Mouse (Mus musculus): ENCODE measurements at regions not wholly inside any gene's neighbourhood (a gene's known extent, or its start where the extent isn't known, plus 50 kb on each side); places are given as distances from the start of the nearest gene placed in this dataset.

GRCm38 (mm10) chr11:18582781-18583161, 436.0 kb downstream of the Meis1 start:
- no peak for ATAC-seq (ENCODE audit: insufficient number of reproducible peaks, low FRiP score, low TSS enrichment)

GRCm38 (mm10) chr11:18581997-18582780, 436.6 kb downstream of the Meis1 start:
- ATAC-seq (ENCODE audit: insufficient number of reproducible peaks, low FRiP score, low TSS enrichment), result peak; percentile 31; the same call in 1 of the 2 replicates

DNA sequence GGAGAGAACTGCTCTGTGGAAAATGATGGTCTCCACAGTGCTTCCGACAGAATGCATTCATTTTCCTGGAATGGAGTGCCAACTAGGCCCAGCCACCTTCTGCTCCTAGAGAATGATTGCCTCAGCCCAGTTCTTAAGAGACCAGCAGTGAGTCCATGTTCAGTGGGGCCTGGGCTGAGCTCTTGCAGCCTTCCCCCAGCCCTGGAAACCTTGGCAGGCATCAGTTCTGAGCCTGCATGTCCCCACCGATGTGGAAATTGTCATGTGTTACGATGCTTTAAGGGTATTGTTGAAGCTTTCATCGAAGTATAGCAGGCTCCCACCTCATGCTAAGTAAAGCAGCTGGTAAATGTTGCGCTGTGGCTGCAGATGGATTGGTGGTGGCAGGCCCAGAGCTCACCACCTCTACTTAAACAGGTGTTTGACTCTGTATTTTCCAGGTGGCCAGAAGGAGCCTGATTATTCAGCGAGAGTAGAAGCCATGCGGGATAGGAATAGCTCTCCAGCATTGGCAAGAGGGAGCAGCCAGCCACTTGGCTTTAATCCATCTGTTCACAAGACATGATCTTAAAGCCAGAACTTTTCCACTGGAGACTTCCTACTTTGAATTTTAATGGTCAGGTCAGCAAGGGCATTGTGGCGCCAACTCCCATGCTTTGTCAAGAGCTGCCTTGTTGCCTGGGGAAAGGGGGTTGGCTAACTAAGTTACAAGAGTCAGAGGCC, 437.5 kb downstream of the Meis1 start:
- peak; percentile 31; the same call in 1 of the 2 replicates for ATAC-seq (ENCODE audit: insufficient number of reproducible peaks, low FRiP score, low TSS enrichment)

DNA sequence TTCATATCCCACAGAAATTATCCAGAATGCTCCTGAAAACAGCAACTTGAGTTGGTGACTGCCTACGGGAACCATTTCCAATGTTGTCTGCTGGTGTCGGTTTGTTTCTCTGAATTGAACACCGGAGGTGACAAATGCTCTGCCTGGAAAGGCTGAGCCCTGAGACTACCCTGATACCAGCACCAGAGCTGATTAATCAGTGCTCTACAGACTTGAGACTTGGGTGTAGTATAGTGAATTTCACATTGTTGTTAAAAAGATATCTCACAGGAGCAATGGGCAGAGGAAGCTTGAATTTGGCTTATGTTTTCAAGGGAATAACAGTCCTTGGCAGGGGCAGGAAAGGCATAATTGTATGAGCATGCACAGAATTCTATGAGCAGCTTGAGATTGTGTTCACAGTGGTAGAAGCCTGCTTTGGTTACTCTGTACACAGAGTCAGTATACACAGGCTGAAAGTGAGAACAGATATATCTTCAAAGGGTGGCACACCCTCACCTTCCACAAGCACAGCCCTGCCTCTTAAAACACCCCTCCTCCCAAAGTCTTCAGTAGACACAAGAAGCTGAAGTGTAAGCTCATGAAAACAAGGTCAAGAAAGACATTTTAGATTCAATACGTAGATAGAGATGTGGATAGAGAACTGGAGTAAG, 447.1 kb downstream of the Meis1 start:
- no peak for ATAC-seq (ENCODE audit: insufficient number of reproducible peaks, low FRiP score, low TSS enrichment)

- no peak for ATAC-seq (ENCODE audit: insufficient number of reproducible peaks, low FRiP score, low TSS enrichment)
Measured at GRCm38 (mm10) chr11:18563011-18563410, 455.8 kb downstream of the Meis1 start.

GRCm38 (mm10) chr11:18558665-18559064, 460.1 kb downstream of the Meis1 start:
- no peak for ATAC-seq (ENCODE audit: insufficient number of reproducible peaks, low FRiP score, low TSS enrichment)

DNA sequence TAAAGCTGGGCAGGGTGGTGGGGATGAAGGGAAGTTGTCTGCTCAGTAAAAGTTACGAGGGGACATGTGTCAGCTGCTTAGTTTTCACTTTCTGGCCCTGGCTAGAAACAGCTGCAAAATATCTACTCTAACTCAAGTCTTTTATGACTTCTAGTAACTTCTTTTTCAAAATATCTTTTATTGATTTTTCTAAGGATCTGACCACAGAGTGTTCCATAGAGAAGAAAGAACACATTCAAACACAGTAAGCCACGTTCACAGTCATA, 483.3 kb downstream of the Meis1 start:
- ATAC-seq (ENCODE audit: insufficient number of reproducible peaks, low FRiP score, low TSS enrichment), result no peak

DNA sequence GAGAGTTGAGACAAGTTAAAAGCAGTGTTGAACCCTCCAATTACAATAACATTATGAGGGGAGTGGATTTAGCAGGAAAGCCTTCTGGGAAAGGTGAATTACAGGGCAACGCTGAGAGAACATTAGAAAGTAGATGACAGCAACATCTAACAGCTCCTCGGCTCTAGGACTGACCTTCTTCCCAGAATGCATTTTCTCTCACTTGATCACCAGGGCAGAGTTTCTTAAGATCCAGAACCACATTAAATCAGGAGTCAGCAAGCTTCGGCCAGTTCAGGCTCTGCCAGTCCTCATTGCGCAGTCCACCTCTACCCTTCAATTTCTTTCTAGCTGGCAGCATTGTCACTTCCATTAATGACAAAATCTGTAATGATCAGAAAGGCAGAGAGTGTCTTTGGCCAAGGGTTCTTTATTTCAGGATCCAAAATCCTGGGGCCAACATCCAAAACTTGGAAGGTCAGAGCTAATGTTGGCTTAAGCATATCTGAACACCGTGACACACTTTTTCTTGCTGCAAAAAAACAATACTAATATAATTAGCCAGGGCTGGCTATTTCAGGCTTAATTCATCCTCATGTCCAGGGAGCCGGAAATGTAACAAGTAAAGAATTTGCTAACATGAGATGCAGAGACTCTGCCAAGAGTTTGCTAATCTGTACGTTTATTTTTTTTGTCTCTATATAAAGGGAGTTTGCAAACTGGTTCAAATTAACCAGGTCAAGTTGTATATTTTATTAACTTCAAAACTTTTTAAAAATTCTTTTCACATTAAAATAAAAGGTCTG, 483.8 kb downstream of the Meis1 start:
- ATAC-seq (ENCODE audit: insufficient number of reproducible peaks, low FRiP score, low TSS enrichment), result no peak

GRCm38 (mm10) chr11:18531264-18532110, 487.3 kb downstream of the Meis1 start:
- no peak for ATAC-seq (ENCODE audit: insufficient number of reproducible peaks, low FRiP score, low TSS enrichment)

DNA sequence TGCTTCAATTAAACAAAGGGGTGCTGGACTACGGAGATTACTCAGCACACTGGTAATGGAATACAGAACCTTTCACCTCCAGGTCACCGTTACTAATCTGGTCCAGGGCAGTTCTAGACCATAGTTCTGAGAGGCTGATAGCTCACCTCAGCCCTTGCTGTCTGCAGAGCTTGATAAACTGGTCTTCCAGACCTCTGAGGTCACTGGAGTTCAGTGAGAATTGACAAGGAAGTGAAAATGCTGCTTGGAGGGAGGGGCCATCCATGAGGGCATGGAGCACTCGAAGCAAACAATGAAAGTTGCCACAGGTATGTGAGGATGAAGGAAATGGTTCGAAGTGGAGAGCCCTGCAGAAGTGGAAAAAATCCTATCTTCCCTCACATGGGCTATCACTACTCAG, 490.2 kb downstream of the Meis1 start:
- no peak for ATAC-seq (ENCODE audit: insufficient number of reproducible peaks, low FRiP score, low TSS enrichment)

DNA sequence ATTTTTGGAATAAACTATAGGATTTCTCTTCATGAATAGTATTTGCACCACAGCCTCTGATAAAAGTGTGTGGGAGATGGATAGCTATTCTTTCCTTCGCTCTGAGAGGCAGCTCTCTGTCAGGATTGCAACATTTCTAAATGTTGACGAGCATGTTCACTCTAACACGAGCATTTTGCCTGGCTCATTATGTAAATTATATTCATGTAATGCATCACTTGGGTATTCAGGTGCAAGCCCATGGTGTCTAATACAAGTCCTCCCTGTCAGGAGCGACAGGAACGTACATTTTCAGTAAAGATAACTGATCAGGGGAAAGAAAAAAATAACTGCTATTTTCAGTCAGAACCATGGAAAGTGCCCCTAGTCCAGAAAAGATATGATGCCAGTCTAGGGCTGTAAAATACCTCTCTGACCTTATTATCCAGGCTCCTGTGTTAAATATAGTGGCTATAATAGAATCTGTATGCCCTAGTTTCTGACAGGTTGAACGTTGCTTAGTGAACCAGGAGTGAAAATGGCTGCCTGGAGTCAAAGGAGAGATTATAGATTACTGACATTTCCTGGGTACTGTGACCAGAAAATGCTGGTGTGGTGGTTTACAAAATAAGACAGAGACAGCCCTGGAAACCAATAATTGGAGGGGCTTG, 523.6 kb downstream of the Meis1 start:
- ATAC-seq (ENCODE audit: insufficient number of reproducible peaks, low FRiP score, low TSS enrichment), result no peak

DNA sequence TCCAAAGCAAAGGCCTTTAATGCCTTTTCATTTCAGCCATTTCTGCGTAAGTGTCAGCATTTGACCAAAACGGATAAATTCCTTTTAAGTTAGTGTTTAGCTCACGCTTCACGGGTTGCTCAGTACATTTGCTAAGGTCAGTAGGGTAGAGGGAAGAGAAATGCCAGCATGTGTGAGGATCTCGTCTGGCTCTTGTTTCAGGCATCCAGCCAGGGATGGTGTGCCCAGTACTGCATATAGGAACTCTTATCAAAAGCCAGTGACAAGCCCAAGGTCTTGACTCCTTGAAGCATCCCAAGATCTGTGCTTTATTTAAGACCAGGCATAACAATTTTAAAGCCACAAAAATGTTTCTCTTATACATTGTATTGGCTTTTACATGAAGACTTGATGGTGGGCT, 524.8 kb downstream of the Meis1 start:
- no peak for ATAC-seq (ENCODE audit: insufficient number of reproducible peaks, low FRiP score, low TSS enrichment)

DNA sequence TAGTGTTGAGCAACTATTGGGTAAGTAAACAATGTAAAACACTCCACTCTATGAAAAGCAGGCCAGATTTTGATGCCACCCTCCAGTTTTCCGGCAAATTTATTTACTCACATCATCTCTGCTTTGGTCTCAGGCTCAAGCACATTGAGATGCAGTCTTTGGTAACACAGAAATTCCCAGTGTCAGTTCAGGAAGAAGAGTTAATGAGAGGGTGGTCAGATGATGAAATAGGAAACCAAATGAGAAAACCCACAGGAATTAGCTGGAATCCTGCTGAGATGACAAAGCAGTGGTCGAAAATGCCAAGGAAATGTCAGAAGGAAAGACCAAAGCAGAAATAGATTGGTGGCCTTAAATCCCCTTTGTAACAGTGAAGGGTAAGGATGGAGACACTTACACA, 525.7 kb downstream of the Meis1 start:
- no peak for ATAC-seq (ENCODE audit: insufficient number of reproducible peaks, low FRiP score, low TSS enrichment)

- ATAC-seq (ENCODE audit: insufficient number of reproducible peaks, low FRiP score, low TSS enrichment), result no peak
Measured at GRCm38 (mm10) chr11:18489517-18490256, 529.1 kb downstream of the Meis1 start.

DNA sequence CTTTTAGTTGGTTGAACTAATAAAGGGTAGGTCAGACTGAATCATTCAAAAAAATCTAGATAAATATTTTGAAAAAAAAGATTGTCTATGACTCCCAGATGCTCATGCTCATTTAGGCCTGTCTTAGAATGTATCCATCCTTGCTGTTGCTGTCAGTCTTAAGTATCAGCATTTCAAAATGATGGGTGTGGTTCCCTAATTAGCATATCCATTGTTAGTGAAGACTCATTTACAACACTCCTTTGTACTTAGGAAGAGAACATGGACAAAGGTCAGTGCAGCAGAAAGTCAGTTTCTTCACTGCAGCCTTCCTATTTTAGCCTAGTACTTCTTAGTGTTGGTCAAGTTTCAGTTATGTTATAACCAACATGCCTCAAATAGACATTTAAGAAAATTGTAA, 525.2 kb upstream of the Etaa1 start:
- no peak for ATAC-seq (ENCODE audit: insufficient number of reproducible peaks, low FRiP score, low TSS enrichment)

DNA sequence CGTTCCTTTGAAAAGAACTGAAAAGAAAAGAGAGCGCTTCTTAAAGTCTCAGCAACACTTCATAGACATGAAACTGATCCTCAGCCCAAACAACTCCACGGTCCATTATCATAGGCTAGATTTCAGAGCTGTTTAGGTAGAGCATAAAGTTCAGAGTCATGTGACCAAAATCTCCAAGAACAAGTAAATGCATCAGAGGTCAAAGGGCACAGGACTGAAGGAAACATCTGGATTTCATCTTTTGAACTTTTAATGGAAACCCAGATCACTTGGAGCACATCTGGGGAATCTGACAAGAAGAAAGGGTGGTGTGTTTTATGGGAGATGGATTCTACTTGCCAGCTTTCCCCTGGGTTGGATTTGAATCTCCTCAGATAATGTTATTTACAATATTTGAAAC, 497.6 kb upstream of the Etaa1 start:
- no peak for ATAC-seq (ENCODE audit: insufficient number of reproducible peaks, low FRiP score, low TSS enrichment)

GRCm38 (mm10) chr11:18448879-18449278, 495.2 kb upstream of the Etaa1 start:
- no peak for ATAC-seq (ENCODE audit: insufficient number of reproducible peaks, low FRiP score, low TSS enrichment)

DNA sequence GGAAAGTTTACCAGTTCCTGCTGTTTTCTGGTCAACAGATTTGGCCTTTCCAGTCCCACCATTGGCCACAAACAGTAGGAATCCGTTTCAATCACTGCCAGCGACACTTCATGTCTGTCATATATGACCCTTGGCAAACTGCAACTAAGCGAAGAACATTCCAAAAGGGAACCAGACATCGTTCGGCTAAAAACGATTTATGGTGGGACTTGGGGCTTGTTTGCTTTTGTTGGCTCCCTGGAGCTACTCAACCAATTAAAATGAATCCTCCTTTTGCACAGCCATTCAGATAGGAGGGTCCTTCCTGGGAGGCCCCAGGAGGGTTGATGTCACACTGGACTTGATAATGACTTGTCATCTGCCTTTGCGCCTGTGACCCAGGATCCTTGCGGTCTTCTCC, 490.9 kb upstream of the Etaa1 start:
- ATAC-seq (ENCODE audit: insufficient number of reproducible peaks, low FRiP score, low TSS enrichment), result no peak

DNA sequence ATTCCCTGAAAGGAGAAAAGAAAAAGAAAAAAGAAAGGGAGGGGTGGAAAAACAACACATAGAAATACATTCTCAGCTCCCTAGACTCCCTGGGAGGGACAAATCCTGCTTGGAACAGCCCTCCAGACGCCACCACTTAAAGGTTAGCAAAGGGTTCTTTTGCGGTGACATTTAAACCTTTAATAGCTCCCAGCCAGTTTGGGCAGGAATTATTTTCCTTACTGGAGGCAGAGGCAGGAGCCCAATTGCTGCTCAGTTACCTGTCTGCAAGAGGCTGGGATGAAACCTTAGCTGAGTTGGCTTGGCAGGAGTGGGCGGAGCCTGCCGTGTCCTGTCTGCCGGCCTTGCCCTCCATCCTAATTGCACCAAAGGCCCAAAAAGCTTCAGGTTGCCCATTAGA, 490.4 kb upstream of the Etaa1 start:
- no peak for ATAC-seq (ENCODE audit: insufficient number of reproducible peaks, low FRiP score, low TSS enrichment)
